Mouse (Mus musculus) cerebellum, postnatal 14 days (tissue): ENCODE measurements at regions not wholly inside any gene's neighbourhood (a gene's known extent, or its start where the extent isn't known, plus 50 kb on each side); places are given as distances from the start of the nearest gene placed in this dataset.

Experiments
- DNase-seq, 2 experiments: peaks; one replicate each; pipeline ENCODE4 v3.0.0; 2021; ENCODE audit warnings: mixed read lengths in 2 of 2

- DNase-seq, result no peak
Observed at GRCm38 (mm10) chr9:43930476-43930875, 112.7 kb upstream of the Thy1 start.

DNA sequence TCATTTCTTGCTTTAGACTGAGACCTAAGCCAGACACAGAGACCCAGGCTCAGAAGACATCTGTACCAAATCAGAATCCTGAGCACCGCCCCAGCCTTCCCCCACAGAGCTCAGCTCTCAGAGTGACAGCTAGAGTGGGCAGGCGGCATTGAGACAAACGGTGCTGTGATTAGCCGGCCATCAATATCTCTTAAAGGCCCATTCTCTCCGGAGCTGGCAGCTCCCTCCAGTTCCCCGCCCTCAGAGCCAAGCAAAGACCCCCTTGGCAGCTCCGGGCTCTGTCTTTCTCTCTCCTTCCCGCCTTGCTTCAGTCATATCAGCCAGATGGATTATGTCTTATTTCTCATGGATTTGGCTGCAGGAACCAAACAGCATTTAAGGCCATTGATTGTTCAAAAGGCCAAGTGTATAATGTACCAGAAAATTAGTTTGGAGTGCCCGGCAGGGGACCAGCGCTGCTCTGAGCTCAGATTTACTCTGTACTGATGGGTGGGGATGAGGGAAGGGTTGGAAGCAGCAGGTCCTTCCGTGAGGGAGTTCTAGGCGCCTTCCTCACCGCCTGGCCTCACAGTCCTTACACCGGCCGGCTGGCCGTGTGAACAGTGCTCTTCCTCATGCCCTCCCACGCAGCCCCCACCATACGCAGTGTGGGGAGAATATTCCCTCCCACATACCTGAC is 109.0 kb upstream of the Thy1 start:
- no peak for DNase-seq

GRCm38 (mm10) chr9:43934691-43935064 is 108.5 kb upstream of the Thy1 start:
- DNase-seq, result no peak

- DNase-seq, result no peak
Observed at GRCm38 (mm10) chr9:43939336-43939735, 103.8 kb upstream of the Thy1 start.

DNA sequence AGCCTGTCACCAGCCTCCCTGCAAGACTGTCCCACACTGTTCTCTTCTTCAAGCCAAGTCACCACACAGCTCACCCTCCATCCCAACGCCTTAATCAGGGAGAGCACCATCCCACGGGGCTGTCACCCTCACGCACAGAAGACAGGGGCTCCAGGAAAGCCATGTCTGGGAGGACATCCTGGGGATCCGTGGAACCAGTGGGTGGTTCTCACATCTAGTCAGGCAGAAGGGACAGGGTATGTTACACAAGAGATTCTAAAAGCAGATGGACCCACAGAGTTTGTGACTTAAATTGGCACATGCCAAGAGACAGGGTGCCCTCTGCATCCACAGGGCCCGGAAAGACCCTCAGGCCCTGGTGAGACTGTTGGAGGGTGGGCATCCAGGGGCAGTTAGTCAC is 101.0 kb upstream of the Thy1 start:
- DNase-seq, result no peak

DNA sequence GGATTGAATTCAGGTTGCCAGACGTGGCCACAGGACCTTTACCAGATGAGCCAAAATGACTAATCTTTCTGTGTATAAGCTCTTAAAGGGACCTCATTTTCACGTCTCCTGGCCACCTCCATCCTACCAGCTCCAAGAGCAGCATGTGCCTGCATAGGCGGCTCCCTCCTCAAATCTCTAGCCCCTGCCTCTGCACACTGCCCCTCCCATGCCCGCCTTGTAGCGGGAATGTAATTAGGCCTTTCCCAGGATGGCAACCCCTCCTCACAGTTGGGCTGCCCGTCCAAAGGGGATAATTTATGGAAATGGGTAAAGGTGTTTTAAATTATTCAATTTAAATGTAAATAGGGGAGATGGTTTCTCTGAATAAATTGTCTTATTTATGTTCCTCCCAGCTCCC is 99.7 kb upstream of the Thy1 start:
- DNase-seq, result no peak

GRCm38 (mm10) chr9:43944816-43945741 is 98.1 kb upstream of the Thy1 start:
- DNase-seq, result peak; percentile 44 to 47

- DNase-seq, result no peak
Observed at GRCm38 (mm10) chr9:43945997-43946649, 97.1 kb upstream of the Thy1 start.

DNA sequence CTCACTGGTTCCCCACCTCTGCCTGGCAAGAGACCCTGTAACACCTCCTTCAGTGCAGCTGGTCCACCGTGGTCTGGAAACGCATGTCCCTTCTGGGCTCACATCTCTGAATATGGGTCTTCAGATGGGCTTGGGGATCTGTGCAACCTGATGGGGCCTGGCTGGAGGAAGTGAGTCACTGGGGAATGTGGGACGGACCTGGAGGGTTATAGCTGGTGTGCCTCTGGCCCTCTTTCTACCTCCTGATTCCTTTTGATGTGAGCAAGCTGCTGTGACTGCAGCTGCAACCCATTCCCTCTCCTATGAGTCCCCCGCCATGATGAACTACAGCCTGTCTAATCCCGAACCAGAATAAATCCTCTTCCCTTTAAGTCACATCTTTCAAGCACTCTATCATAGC is 96.1 kb upstream of the Thy1 start:
- DNase-seq, result no peak

- no peak for DNase-seq
Observed at GRCm38 (mm10) chr9:43947490-43948150, 95.6 kb upstream of the Thy1 start.

DNA sequence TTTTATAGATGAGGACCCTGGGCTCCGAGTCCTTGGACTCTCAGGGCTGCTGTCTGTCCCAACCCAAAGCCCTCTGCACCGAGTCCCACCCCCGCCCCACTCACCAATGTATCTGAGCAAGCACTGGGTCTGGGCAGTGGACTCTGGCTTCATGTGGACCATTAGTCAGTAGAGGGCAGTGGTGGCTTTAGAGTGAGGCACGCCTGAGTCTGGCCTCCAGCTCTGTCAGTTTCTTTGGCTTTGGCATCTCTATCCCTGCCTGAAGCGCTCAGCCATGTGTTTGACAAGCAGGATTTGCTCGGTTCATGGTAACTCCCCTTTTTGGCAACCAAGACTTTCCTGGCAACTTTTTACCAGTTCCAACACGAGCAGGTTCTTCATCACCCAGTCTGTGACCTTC is 90.1 kb upstream of the Thy1 start:
- peak; percentile 84 to 85 for DNase-seq

GRCm38 (mm10) chr9:43959541-43959940 is 83.6 kb upstream of the Thy1 start:
- peak in 1 of 2 experiments; percentile 46 for DNase-seq

DNA sequence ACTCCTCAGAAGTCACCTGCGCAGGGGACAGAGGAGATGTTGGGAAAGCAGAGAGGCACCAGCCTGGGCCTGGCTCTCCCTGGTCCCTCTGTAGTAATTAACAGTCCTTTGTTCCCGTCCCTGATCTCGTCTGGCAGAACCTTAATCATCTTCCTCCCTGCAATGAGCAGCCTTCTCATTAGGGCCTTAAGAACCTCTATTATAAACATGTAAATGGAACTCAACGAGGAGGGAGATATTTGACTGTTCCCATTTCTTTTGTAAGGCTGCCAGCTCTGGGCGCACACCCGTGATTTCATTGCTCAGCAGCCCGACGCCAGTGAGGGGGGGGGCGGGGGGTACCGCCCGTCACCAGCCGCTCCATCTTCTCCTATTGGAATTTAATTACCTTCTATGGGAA is 81.8 kb upstream of the Thy1 start:
- no peak for DNase-seq

DNA sequence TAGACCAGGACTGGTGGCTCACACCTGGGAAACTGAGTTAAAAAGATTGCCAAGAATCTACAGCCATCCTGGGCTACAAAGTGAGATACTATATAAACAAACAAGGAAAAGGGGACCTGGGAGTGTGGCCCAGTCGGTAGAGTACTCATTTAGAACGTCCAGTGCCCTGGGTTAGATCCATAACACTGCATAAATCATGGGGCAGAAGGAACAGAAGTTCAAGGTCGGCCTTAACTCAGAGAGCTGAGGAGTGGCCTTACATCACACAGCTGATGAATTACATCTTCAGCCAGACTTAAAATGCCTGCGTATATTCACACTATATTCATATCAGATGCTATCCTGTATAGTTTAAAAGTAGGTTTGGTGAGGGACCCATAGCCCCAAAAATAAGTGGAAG is 78.0 kb upstream of the Thy1 start:
- DNase-seq, result no peak

DNA sequence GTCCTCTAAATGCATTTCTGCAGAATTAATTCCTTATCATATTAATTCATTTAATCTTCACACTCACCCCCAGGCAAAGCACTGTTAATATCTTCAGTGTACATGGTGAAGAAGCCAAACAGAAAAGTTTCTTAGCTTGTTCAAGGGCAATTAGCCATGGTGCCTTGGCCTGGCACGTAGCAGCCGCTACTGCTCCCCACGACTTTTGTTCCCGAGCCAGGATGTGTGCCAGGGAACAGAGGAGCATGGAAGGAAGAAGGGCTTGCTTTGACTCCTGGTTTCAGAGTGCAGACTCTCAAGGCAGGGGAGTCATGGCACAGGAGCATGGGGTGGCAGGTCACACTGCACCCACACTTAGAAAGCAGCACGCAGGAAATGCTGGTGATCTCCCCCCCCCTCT is 77.4 kb upstream of the Thy1 start:
- DNase-seq, result peak; percentile 61

DNA sequence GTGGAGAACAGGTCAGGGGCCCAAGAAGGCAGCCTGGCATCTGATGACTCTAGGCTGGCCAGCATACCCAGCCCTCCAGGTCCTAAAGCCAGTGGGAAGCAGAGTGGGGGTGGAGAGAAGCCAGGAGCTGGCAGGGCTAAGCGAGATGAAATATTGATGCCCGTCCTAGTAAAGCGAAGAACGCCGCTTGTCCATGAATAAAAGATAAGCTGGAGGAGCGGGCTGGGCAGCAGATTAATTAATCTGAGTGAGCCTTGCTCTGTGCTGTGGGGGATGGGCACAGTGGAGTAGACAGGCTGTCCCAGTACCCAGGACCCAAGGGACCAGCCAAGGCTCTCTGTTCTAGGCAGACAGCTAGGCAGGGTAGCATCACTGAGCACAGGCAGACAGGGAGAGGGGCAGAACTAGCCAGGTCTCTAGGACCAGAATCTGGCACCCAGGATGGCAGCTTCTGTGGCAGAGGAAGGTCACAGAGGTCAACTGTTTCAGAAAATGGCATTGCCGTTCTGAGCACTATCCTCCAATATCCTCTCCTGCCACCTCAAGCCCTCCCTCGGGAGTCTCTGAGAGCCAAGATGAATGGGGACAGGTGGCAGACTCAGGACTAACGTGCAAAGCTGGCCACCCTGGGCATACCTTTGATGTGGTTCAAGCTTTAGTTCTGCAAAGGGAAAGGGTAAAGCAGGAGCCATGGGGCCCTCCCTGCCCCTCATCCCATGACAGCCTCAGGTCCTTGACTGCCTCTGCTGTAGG is 73.0 kb upstream of the Thy1 start:
- peak; percentile 78 to 83 for DNase-seq

DNA sequence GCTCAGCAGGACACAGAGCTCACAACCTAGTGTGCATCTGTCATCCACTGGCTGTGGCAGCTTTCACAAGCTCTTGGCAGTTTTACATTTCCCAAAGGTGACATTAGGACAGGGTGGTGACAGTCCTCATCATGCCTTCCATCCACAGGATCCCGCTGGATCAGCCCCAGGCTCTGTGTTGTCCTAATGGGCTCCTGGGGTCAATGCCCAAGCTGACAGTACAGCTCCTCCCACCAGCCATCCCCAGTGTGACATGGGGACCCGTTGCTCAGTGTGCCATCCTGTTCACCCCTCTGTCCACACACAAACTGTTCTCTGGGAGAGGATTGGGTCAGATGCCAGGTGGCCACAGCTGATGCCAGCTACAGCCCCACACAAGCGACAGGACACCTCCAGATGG is 72.3 kb upstream of the Thy1 start:
- peak; percentile 74 to 76 for DNase-seq

DNA sequence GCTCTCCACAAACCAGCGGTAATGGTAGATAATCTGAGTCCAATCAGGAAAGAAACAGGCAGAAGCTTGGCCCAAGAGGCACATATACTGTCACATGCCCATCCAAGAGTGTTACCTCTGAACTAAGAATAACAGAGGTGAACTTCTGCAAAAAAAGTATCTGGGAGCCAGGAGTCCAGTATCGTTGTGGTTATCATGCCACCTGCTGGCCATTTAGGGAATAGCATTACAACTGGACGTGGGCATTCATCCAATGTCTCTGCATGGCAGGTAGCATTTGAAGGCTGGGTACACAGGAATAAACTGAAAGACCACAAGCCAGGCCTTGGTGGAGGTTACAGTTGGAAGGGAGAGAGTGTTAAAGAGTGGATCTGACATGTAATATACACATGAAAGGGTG is 70.9 kb upstream of the Thy1 start:
- peak; percentile 90 to 93 for DNase-seq

DNA sequence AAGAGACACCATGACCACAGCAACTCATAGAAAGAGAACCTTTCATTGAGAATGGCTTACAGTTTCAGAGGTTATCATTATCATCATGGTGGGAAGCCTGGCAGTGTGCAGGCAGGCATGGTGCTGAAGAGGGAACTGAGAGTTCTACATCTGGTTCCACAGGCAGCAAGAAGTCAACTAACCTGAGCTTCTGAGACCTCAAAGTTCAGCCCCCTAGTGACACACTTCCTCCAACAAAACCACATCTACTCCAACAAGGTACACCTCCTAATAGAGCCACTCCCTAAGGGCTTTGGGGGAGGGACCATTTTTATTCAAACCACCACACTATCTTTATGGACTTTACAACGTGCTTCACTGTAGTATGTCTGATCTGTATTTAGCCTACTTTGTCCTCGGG is 67.8 kb upstream of the Thy1 start:
- DNase-seq, result no peak

- DNase-seq, result no peak
Observed at GRCm38 (mm10) chr9:43976366-43976765, 66.8 kb upstream of the Thy1 start.

GRCm38 (mm10) chr9:43977773-43978172 is 65.4 kb upstream of the Thy1 start:
- DNase-seq, result no peak

- no peak for DNase-seq
Observed at GRCm38 (mm10) chr9:43981376-43981775, 61.8 kb upstream of the Thy1 start.
